Mouse (Mus musculus) ES-E14 (cell line): Measurements from ENCODE around the gene Acpp.

Source experiments
- CHD2 ChIP-seq: IDR thresholded peaks from 2 replicates; pipeline ENCODE4 v1.6.1; 2014; ENCODE audit warnings: mild to moderate bottlenecking, low read depth, low read length, inconsistent platforms
- HCFC1 ChIP-seq: IDR thresholded peaks from 2 replicates; pipeline ENCODE4 v1.6.1; 2012; ENCODE audit warnings: low read length, inconsistent platforms, borderline replicate concordance; ENCODE audit not compliant: insufficient read depth
- MAFK ChIP-seq: IDR thresholded peaks from 2 replicates; pipeline ENCODE4 v1.6.1; 2014; ENCODE audit warnings: mild to moderate bottlenecking, low read depth, low read length, inconsistent platforms; ENCODE audit not compliant: insufficient read depth
- ZC3H11A ChIP-seq: IDR thresholded peaks from 2 replicates; pipeline ENCODE4 v1.6.1; 2012; ENCODE audit warnings: low read depth, mild to moderate bottlenecking, inconsistent platforms, low read length, borderline replicate concordance
- ZNF384 ChIP-seq: IDR thresholded peaks from 2 replicates; pipeline ENCODE4 v1.6.1; 2012; ENCODE audit warnings: low read depth, low read length, inconsistent platforms

GRCm38 (mm10) chr9:104269349-104269871, 68.1 kb downstream of the Acpp start:
- TF ChIP-seq HCFC1: no peak
- no peak for TF ChIP-seq ZC3H11A
- no peak for TF ChIP-seq CHD2
- peak; percentile 43; the same call in 1 of the 2 replicates for TF ChIP-seq MAFK
- no peak for TF ChIP-seq ZNF384
